Mouse (Mus musculus) neutrophil, adult 5-6 weeks (primary cell): ENCODE results near the gene Endov. TPM values are rescaled to one million over a fixed set of nuclear protein-coding genes. Genes with fewer than 3 reads are reported as not detected.

ENCODE experiments used
- ATAC-seq: fragments of 151-379, 151-347 bp; 2 replicates; pipeline ENCODE4 v1.8.0; 2017; ENCODE audit warnings: mild to moderate bottlenecking, moderate TSS enrichment; ENCODE audit not compliant: insufficient number of reproducible peaks, poor library complexity, low FRiP score, severe bottlenecking; ENCODE audit errors: extremely low read depth
- total RNA-seq: library from RNA; stranded (forward); fragments of 200-1000 nt; gene quantifications from 2 replicates; pipeline ENCODE4 v1.2.3, GENCODE M21; 2017

Endov gene
- total RNA-seq, result 10.8 and 14.6 TPM in 2 replicates

GRCm38 (mm10) chr11:119490861-119491689 is at the start of gene Endov:
TSS of gene Endov (plus strand) at chr11:119491347.
- ATAC-seq, result peak; percentile 98

- ATAC-seq, result no peak
These were observed 48.9 kb upstream of the Endov start for GRCm38 (mm10) chr11:119442199-119442598.

GRCm38 (mm10) chr11:119443442-119443841 is 47.7 kb upstream of the Endov start:
- ATAC-seq, result no peak

- ATAC-seq, result no peak
These were observed 35.0 kb upstream of the Endov start for GRCm38 (mm10) chr11:119456097-119456496.

- no peak for ATAC-seq
These were observed 13.3 kb upstream of the Endov start for GRCm38 (mm10) chr11:119477876-119478275.

GRCm38 (mm10) chr11:119491690-119492087 is 542 bp downstream of the Endov start:
- ATAC-seq, result no peak

GRCm38 (mm10) chr11:119492830-119493229 is 1.7 kb downstream of the Endov start:
- ATAC-seq, result no peak

- no peak for ATAC-seq
These were observed 2.4 kb downstream of the Endov start for GRCm38 (mm10) chr11:119493516-119493915.

GRCm38 (mm10) chr11:119496147-119496546 is 5.0 kb downstream of the Endov start:
- ATAC-seq, result no peak

- ATAC-seq, result no peak
These were observed 6.3 kb downstream of the Endov start for GRCm38 (mm10) chr11:119497451-119497850.

- ATAC-seq, result no peak
These were observed 8.2 kb downstream of the Endov start for GRCm38 (mm10) chr11:119499297-119499696.

GRCm38 (mm10) chr11:119500011-119500410 is 8.9 kb downstream of the Endov start:
- ATAC-seq, result no peak

GRCm38 (mm10) chr11:119503675-119504074 is 12.5 kb downstream of the Endov start:
- ATAC-seq, result peak; percentile 59

GRCm38 (mm10) chr11:119506386-119506785 is 15.2 kb downstream of the Endov start:
- no peak for ATAC-seq

GRCm38 (mm10) chr11:119507772-119508171 is 16.6 kb downstream of the Endov start:
- ATAC-seq, result no peak

GRCm38 (mm10) chr11:119509165-119509776 is 18.1 kb downstream of the Endov start:
- ATAC-seq, result no peak

GRCm38 (mm10) chr11:119513038-119513659 is 22.0 kb downstream of the Endov start:
- no peak for ATAC-seq

GRCm38 (mm10) chr11:119514108-119514860 is 23.1 kb downstream of the Endov start:
- ATAC-seq, result no peak

- no peak for ATAC-seq
These were observed 24.0 kb downstream of the Endov start for GRCm38 (mm10) chr11:119514967-119515636.
